Mouse (Mus musculus) neural tube, embryonic 11.5 days (tissue): ENCODE results near the gene Sorcs2. TPM values are rescaled to one million over a fixed set of nuclear protein-coding genes. Genes with fewer than 3 reads are reported as not detected.

Experiments used
- ATAC-seq: fragments of 200-750 bp; cut with Nextera tagmentation; 2 replicates; pipeline ENCODE4 v1.8.0; 2017; ENCODE audit warnings: moderate number of reproducible peaks, mild to moderate bottlenecking, moderate TSS enrichment, moderate library complexity; ENCODE audit not compliant: insufficient read depth, low FRiP score, low TSS enrichment
- DNase-seq: peaks from one replicate; pipeline ENCODE4 v3.0.0-alpha.2; 2015; ENCODE audit warnings: low spot score
- H3K27ac ChIP-seq: fragments of 300-500 bp; sonication (generic); 2 replicates; pipeline ENCODE4 v1.5.1; 2014; ENCODE audit warnings: low read depth, mild to moderate bottlenecking, low read length
- H3K27me3 ChIP-seq: fragments of 300-500 bp; sonication (generic); 2 replicates; pipeline ENCODE4 v1.6.1; 2014; ENCODE audit warnings: mild to moderate bottlenecking, low read length, mixed read lengths; ENCODE audit not compliant: control insufficient read depth, insufficient read depth
- H3K36me3 ChIP-seq: fragments of 300-500 bp; sonication (generic); 2 replicates; pipeline ENCODE4 v1.6.1; 2014; ENCODE audit warnings: mild to moderate bottlenecking, low read length, moderate library complexity, mixed read lengths; ENCODE audit not compliant: control insufficient read depth, insufficient read depth
- H3K4me1 ChIP-seq: fragments of 300-500 bp; sonication (generic); 2 replicates; pipeline ENCODE4 v1.6.1; 2014; ENCODE audit warnings: low read length, mixed read lengths; ENCODE audit not compliant: control insufficient read depth, insufficient read depth
- H3K4me2 ChIP-seq: fragments of 300-500 bp; sonication (generic); 2 replicates; pipeline ENCODE4 v1.6.1; 2014; ENCODE audit warnings: low read depth, mild to moderate bottlenecking, moderate library complexity
- H3K4me3 ChIP-seq: fragments of 300-500 bp; sonication (generic); 2 replicates; pipeline ENCODE4 v1.5.1; 2014; ENCODE audit warnings: low read depth, low read length
- H3K9ac ChIP-seq: fragments of 300-500 bp; sonication (generic); 2 replicates; pipeline ENCODE4 v1.6.1; 2014; ENCODE audit warnings: mild to moderate bottlenecking, low read length
- H3K9me3 ChIP-seq: fragments of 300-500 bp; sonication (generic); 2 replicates; pipeline ENCODE4 v1.6.1; 2016; ENCODE audit warnings: low read length; ENCODE audit not compliant: control insufficient read depth
- WGBS: fragments of 180-500 bp; shearing (Covaris S2); extraction: QIAGEN DNeasy Blood & Tissue Kit; methylation state at CpG from one replicate; pipeline ENCODE4 v1.1.7; 2014; 5-methylcytosine and 5-hydroxymethylcytosine counted together
- polyA plus RNA-seq: library from polyadenylated mRNA; unstranded; fragments of >200 nt; fragmentation: Nextera tagmentation; extraction: Ambion mirVana; gene quantifications from 2 replicates; pipeline ENCODE4 v1.2.1, GENCODE M21; 2014

The Sorcs2 gene
- polyA plus RNA-seq, 1 experiment from 2014 or later, result 9.1 TPM

DNA sequence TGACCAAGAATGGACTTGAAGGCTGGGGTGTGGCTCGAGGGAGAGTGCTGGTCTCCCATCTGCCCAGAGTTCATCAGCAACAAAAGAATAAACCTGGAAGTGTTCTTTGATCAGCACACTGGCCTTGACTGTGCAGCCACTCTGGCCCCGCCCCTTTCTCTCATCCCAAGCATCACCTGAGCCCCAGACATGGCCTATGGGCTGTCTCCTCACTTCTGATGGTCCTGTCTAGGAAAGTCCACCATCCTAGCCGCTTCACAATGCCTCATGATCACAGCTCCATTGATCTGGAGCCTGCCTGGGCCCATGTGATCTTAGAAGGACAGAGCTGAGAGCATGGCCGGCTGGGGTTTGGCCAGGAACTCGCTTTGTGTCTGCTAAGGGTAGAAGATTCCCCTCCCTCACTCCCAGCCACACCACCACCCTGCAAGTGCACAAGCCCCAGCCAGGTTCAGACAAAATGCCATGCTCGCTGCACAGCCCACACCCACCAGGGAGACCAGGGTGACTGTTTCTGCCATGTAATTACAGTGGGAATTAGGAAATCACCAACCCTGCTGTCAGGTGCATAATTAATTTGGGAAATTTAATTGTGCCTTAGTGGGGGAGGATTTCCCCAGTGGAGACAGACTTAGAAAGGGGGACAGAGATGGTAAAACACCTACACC lies 231.5 kb downstream of the Sorcs2 start:
- no peak overlapping the region for H3K27ac ChIP-seq
- H3K4me2 ChIP-seq, result no peak overlapping the region
- DNase-seq (no peak), ATAC-seq (no peak)
- H3K36me3 ChIP-seq, result no peaks in the 10 kb centered on the region
- no peak overlapping the region for H3K9ac ChIP-seq
- H3K9me3 ChIP-seq, result no peaks in the 10 kb centered on the region
- H3K4me3 ChIP-seq, result no peak overlapping the region
- 77% methylated on average over 6 of the region's 6 CpGs for WGBS
- no peaks in the 10 kb centered on the region; the same call in 1 of the 2 replicates for H3K4me1 ChIP-seq
- H3K27me3 ChIP-seq, result no peaks in the 10 kb centered on the region

DNA sequence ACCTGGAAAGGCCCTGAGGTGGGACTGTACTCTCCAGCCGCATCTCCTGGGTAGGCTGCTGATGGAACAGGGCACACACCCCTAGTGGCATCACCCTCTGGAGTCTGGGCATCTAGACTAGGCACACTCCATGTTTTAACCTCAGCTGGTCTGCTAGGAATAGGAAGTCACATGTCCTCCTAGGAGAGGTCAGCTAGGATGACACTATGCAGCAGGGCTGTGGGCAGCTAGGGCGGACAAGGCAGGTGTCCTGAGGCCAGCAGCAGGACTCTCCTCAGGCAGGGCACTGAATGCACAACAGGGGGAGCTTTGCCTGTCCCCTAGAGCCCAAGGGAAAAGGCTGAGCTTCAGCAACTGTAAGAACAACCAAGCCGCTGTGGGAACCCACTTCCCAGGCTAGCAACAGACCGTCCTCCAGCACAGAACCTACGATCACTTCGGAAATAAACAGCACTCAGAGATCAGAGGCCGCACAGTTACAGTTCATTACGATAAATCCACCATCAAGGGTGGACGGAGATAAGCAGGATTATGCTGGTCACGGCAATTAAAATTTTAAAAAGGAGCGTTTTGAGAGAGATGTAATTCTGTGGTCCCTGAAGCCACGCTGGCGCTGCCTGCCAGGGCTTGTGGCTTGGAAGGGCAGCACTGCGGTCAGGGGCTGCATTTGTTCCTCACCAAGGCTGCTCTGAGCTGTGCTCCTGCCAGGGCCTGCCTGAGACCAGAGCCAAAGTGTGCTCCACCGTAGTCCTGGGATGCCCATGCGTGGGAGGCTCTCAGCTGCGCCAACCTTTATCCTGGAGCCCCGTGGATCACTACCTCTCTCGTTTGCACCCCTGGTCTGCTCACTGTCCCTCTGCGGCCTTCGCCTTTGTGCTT lies 232.3 kb downstream of the Sorcs2 start:
- Histone ChIP-seq H3K9ac (no peak overlapping the region), H3K27me3 (no peaks in the 10 kb centered on the region), H3K4me1 (no peaks in the 10 kb centered on the region; the same call in 1 of the 2 replicates), H3K9me3 (no peaks in the 10 kb centered on the region), H3K4me2 (no peak overlapping the region), H3K4me3 (no peak overlapping the region), H3K27ac (no peak overlapping the region), H3K36me3 (no peaks in the 10 kb centered on the region)
- DNase-seq, result no peak
- ATAC-seq, result no peak
- WGBS, result 82% methylated on average over 21 of the region's 21 CpGs

DNA sequence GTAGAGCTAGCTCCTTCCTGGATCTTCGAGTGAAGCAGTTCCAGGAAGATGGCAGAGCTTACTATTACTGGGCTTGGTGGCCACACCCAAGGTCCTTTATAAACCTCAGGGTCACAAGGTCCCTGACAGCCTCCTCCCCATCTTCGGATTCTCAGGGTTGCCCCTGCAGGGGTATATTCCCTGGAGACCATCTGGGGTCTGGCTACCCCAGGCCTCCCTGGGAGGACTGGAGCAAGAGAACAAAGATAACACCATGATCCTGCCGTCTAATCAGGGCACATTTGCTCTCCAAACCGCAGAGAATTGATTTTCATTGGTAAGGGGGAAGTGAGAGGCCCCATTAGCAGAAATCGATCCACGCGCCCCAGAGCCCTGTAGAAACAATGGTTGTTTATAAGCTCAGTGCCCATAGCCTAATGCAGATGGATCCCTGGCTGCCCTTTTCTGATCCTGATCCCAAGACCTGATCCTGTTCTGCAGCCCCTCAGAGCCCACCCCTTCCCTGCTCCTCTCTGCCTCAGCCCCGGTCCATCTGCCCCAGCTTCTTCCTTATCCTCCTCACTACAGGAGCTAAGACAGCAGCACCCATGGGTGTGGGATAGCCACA lies 243.0 kb downstream of the Sorcs2 start:
- 40% methylated on average over 8 of the region's 8 CpGs for WGBS
- Histone ChIP-seq H3K4me1 (peaks cover 5% of the 10 kb centered on the region), H3K9ac (no peak overlapping the region), H3K4me3 (no peak overlapping the region), H3K27me3 (no peaks in the 10 kb centered on the region), H3K36me3 (no peaks in the 10 kb centered on the region), H3K4me2 (no peak overlapping the region), H3K9me3 (no peaks in the 10 kb centered on the region), H3K27ac (0 out of 2 replicates have a peak overlapping the region, but pooled peaks have one; percentile 45)
- no peak for ATAC-seq
- DNase-seq, result peak; percentile 30

DNA sequence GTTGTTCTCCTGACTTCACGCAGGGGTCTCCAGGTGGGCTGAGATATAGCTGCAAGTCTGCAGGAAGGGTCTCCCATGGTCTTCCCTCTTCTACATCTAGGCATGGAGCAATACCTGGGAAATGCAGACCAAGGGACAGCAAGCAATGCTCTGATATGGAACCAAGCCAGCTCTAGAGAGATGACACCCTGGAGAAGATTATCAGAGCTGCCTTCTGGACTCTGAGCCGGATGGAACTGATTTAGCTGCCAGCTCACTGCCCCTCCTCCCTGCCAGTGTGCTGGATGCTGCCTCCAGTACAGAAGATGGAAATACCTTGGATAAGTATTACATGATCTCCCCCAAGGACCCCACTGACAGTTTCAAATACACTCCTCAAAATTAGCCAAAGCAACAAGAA lies 244.7 kb downstream of the Sorcs2 start:
- DNase-seq (no peak), ATAC-seq (no peak)
- no peak overlapping the region for H3K27ac ChIP-seq
- 83% methylated on average over 2 of the region's 2 CpGs for WGBS
- no peaks in the 10 kb centered on the region for H3K27me3 ChIP-seq
- H3K4me3 ChIP-seq, result no peak overlapping the region
- peaks cover 5% of the 10 kb centered on the region for H3K4me1 ChIP-seq
- H3K9ac ChIP-seq, result no peak overlapping the region
- no peaks in the 10 kb centered on the region for H3K9me3 ChIP-seq
- no peaks in the 10 kb centered on the region for H3K36me3 ChIP-seq
- H3K4me2 ChIP-seq, result no peak overlapping the region

- DNase-seq (no peak), ATAC-seq (no peak)
- no peaks in the 10 kb centered on the region for H3K9me3 ChIP-seq
- no peaks in the 10 kb centered on the region for H3K27me3 ChIP-seq
- H3K36me3 ChIP-seq, result no peaks in the 10 kb centered on the region
- no peak overlapping the region for H3K4me2 ChIP-seq
- H3K4me3 ChIP-seq, result no peak overlapping the region
- H3K9ac ChIP-seq, result no peak overlapping the region
- peaks cover 5% of the 10 kb centered on the region for H3K4me1 ChIP-seq
- WGBS, result 72% methylated on average over 8 of the region's 8 CpGs
- H3K27ac ChIP-seq, result no peak overlapping the region
These were observed 246.9 kb downstream of the Sorcs2 start for GRCm38 (mm10) chr5:36151086-36151485.

- Histone ChIP-seq H3K9me3 (no peaks in the 10 kb centered on the region), H3K27me3 (no peaks in the 10 kb centered on the region), H3K9ac (no peak overlapping the region), H3K4me3 (no peak overlapping the region), H3K4me2 (no peak overlapping the region), H3K27ac (no peak overlapping the region), H3K4me1 (no peaks in the 10 kb centered on the region), H3K36me3 (no peaks in the 10 kb centered on the region)
- WGBS, result 60% methylated on average over 8 of the region's 8 CpGs
- ATAC-seq (no peak), DNase-seq (no peak)
These were observed 248.8 kb downstream of the Sorcs2 start for GRCm38 (mm10) chr5:36149098-36149497.

DNA sequence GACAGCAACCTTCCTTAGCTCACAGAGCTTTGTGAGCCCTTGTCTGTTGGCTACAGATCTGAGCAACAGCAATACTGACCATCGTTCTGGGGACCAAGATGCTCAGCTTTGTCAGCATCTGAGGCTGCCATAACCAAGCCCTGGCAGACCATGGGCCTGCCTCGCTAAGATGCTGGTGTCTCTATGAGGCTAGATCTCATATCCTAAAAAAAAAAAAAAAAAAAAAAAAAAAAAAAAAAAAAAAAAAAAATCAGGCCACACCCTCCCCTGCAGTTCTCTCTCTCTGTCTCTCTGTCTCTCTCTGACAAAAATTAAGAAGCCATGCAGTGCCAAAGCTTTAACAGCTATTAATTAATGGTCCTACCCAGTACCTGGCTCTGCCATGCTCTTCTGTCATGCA lies 251.3 kb downstream of the Sorcs2 start:
- no peak for DNase-seq
- H3K4me3 ChIP-seq, result no peak overlapping the region
- H3K36me3 ChIP-seq, result no peaks in the 10 kb centered on the region
- WGBS, result 91% methylated on average over 2 of the region's 2 CpGs
- no peak overlapping the region for H3K27ac ChIP-seq
- H3K27me3 ChIP-seq, result no peaks in the 10 kb centered on the region
- no peak overlapping the region for H3K4me2 ChIP-seq
- H3K9ac ChIP-seq, result no peak overlapping the region
- no peak for ATAC-seq
- no peaks in the 10 kb centered on the region for H3K4me1 ChIP-seq
- no peaks in the 10 kb centered on the region for H3K9me3 ChIP-seq

DNA sequence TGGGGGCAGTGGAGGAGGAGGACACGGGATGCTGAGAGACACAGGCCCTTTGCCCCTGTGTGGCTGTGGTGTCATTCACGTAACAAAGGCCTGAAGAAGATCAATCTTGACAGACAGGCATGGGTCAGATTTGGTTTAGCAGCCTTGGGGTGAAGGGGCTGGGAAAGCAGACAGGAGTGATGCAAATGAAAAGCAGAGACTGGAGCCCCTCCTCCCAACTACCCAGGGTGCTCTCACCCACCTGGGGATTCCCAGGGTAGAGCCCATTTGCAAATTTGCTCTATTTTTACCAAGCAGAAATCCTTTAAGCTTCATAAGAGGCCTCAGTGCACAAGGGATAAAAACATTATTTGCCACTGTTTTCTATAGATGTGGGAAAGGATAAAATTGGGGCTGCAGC lies 253.4 kb downstream of the Sorcs2 start:
- no peak overlapping the region for H3K4me2 ChIP-seq
- no peak overlapping the region for H3K9ac ChIP-seq
- H3K4me1 ChIP-seq, result no peaks in the 10 kb centered on the region
- H3K27me3 ChIP-seq, result no peaks in the 10 kb centered on the region
- 34% methylated on average over 2 of the region's 2 CpGs for WGBS
- DNase-seq (no peak), ATAC-seq (no peak)
- no peaks in the 10 kb centered on the region for H3K9me3 ChIP-seq
- H3K27ac ChIP-seq, result no peak overlapping the region
- no peaks in the 10 kb centered on the region for H3K36me3 ChIP-seq
- H3K4me3 ChIP-seq, result no peak overlapping the region
